Mouse (Mus musculus) NIH3T3 (cell line): ENCODE results near the gene Cped1.

Experiments
- DNase-seq: peaks from one replicate; pipeline ENCODE4 v3.0.0-alpha.2; 2012; ENCODE audit warnings: low read depth

The Cped1 gene

DNA sequence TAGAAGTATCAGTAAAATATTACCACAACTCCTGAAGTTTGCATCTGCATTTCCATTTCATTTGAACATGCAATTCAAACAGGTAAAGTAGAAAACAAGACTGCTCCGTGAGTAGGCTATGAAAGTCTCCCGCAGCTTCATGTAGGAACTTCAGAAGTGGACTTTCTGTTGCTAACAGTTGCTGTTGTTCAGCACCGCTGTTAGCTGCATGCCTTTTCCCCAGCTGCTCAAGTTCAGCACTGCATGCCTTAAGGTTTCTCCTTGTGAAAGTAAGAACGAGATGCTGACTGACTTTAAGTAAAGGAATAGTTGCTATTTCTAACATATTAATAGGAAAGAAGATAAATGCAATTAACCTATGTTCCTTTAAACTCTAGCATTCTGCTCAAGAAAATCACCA is 306.3 kb downstream of the Cped1 start:
- peak; percentile 65 for DNase-seq

DNA sequence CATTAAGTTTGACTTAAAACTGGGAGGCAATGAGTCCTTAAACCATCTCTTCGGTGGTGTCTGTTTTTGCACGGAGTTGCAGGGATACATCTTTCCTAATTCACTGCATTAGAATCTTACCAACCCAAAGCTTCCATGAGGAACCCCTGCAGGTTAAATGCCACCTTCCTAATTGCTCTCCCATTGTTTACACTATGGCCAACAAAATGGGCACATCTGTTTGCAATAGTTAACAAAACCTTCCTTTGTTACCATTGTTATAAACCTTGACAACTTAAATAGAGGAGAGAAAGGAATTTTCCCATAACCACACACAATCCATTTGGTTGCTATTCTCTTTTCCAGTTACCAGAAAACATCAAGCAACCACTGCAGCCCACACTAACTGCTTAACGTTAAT is 308.2 kb downstream of the Cped1 start:
- no peak for DNase-seq

DNA sequence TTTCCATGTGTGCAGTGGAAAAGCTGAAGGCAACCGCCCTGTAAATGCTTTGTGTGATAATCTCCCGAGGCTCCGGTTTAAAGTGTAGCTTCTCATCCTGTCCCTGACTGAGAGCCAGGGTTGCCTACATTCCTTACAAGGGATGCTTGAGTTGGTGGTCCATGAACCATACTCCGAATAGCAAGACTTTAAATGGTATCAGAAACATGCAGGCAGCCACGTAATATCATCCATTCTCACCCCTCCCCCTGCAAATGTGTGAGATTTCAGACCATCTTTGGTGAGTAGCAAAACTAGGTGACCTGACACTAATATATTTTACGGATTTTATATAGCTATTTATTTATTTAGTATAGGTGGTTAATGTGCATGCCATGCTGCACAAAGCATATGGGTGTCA is 311.3 kb downstream of the Cped1 start:
- no peak for DNase-seq

DNA sequence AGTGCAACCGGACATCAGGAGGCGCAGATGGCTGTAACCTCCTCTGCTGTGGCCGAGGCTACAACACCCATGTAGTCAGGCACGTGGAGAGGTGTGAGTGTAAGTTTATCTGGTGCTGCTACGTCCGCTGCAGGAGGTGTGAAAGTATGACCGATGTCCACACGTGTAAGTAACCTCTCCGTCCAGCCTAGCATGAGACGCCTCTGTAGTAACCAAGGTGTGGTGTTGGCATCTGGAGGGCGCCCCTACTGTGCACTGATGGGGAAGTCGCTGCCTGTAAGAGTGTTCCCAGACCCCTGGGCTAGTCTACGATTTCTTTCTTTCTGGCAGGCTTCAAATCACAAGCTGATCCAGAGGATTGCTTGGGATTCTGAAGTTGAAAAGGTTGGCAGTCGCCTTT is 312.3 kb downstream of the Cped1 start:
- no peak for DNase-seq
